Mouse (Mus musculus) brain, embryonic 18.5 days (tissue): ENCODE results near the gene Mxd3.

Experiments used
- DNase-seq: peaks from one replicate; pipeline ENCODE4 v3.0.0-alpha.2; 2012; ENCODE audit warnings: low read depth, low spot score

Gene Mxd3

DNA sequence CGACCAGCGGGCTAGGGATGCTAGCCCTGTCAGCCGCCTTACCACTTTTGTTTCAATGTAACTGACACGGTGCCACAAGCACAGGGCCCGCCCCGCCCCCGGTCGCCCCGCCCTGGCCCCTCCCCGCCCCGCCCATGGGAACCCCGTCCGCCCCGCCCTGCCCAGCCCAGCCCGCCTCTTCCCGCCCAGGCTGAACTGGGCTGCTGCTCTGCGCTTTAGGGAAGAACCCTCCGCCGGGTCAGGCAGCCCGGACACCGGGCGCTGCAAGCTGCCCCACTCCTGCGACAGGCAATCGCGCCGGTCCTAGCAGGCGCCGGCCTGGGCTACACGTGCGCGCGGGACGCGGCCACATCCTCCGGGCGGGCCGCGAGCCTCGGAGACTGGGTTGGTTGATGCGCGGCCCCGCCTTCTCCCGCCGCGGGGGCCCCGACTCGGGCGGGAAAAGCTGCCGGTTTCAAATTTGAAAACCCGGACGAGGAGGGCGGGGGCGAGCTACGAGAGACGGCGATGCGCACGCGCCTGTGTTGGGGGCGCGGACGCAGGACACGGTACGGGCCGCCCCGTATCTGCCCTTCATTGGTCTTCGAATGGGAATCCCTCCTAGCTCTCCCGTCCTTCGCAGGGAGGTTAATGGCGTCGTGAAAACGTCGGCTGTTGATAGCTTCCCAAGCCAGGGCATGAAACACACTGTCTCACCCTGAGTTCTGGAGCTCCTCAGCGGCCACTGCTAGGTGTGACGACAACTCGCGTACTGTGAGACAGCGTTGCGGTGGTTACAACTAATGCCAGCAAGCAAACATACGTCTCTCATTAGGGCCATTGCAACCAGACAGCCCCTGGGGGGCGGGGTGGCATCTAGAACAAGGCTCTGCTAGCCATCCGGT lies at the start of gene Mxd3:
Gene Mxd3 (minus strand): TSS at position 141 of the 884 bp plus-strand sequence.
- DNase-seq = no peak

DNA sequence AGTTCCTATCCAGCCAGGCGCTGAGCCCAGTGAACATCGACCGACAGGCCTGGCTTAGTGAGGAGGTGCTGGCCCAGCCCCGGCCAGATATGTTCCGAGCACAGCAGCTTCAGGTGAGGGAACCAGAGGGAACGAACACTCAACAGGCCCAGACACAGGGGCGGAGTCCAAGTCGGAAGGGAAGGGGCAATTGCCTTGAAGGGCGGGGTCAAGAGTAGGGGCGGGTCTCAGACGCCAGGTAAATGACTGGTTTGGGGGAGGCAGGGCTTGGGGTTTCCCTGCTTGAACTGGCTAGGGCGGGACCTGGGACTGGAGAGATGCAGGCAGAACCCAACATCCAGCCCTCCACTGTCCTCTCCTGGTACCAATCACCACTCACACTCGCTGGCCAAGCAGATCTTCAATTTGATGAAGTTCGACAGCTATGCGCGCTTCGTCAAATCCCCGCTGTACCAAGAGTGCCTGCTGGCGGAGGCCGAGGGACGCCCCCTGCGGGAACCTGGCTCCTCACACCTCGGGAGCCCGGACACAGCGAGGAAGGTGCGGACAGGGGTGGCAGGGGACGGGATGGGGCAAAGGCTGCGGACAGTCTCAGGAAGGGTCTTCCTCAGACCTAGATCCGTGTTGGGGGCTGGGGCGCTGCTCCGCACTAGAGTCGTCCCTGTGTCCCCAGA lies 49.4 kb upstream of the Mxd3 start:
- no peak for DNase-seq

DNA sequence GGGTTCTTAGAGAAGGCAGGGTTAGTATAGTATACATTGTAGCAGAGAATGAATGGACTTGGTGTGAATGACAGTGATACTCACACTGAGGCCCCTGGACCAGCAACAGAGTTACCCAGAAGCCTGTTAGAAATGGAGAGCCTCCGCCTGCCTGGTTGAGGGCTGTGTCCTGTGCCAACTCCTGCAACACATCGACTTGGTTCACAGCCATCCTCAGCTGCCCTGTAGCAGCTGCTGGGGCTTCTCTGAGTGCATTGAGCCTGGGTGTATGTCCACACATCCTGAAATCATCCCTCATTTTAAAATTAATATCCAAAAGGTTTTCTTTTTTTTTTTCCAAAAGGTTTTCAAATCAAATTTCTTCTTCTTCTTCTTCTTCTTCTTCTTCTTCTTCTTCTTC lies 46.3 kb upstream of the Mxd3 start:
- DNase-seq = no peak

DNA sequence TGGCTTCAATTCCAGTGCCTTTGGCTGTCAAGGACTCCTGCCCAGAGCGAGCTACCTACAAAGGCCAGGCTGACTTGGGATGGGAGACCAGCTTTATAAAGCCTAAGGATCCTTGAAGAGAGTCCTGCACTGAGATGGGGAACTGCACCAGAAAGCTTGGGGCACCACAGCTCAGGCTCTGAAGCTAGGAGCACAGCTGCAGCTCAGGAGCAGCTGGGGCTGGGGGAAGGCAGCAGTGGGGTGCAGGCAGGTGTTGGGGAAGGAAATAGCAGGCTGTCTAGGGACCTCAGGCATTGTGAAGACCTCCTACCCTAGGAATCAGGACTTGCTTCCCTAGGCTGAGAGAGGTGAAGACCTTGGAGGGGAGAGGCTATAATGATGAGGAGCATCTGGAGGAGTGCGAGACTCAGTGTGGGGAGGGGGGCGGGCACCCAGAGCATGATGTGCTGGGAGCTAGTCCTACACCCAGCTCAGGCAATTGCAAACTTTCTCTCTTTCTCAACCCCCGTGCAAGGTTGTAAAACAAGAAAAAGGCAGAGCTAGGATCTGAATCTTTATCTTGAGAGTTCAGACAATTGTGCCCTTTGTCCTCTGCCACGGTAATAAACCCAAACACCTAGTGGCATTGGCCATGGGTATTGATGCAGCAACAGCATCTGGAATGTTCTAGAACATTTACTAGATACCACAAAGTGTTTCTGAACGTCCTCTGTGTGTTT lies 44.7 kb upstream of the Mxd3 start:
- DNase-seq = no peak

DNA sequence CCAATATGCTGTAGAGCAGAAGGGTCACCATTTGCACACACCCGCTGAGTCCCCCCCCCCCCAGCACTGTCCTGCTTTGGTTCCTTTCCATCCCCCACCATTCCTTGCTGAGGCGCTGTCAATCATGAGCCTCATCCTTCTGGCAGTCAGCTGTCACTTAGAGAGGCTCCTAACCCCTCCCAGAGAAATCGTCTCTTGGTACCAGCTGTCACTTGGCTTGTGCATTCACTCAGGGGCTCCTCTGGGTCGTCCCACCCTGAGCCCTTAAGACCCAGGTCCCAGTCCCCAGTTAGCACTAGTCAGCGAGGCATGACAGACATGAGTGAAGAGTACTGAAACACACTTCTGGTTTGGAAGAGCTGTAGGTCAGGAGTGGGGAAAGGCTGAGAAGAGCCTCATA lies 42.1 kb upstream of the Mxd3 start:
- no peak for DNase-seq

DNA sequence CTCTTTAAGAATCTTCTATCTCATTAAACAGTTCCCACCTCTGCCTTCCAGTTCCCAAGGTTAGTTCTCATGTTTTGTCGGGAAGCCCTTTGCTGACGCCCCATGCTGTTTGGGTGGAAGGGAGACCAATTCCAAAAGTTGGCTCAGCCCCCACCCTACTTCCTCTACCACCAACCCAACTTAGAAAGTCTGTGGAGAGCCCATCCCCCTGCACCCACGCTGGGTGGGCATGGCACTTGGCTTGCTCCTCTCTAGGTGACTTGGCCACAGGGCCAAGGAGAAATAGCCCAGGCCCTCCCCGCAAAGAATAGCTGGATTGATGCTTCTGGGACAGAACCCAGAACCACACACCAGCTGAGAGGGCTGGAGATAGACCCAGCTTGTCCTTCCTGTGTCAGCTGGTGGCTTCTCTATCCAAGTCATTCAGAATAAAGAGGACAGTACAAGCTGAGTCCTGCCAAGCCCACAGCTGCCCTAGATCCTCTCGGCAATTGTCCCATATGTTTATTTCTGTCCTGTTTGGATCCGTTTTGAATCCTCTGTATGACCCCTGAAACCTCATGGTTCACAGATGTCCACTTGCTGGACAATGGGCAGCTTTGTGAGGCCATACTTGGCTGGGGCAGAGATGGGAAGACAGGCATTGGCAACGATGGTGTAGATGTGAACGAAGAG lies 41.5 kb upstream of the Mxd3 start:
- no peak for DNase-seq

DNA sequence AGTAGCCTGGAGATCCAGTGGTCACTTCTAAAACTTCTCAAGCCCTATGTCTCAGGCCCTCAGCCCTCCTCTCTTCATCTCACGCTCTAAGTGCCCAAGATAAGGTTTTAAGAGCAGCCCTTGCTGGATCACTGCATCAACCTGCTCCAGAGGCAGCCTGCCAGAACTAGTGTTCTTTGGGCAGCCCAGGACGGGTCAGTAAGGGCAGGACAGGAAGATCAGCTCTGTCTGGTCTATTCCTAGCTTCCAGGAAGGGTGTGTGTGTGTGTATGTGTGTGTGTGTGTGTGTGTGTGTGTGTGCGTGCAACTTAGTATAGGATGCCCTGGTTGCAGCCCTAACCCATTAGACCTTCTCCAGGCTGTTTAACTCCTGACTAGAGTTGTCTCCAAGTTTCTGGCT lies 40.6 kb upstream of the Mxd3 start:
- no peak for DNase-seq

DNA sequence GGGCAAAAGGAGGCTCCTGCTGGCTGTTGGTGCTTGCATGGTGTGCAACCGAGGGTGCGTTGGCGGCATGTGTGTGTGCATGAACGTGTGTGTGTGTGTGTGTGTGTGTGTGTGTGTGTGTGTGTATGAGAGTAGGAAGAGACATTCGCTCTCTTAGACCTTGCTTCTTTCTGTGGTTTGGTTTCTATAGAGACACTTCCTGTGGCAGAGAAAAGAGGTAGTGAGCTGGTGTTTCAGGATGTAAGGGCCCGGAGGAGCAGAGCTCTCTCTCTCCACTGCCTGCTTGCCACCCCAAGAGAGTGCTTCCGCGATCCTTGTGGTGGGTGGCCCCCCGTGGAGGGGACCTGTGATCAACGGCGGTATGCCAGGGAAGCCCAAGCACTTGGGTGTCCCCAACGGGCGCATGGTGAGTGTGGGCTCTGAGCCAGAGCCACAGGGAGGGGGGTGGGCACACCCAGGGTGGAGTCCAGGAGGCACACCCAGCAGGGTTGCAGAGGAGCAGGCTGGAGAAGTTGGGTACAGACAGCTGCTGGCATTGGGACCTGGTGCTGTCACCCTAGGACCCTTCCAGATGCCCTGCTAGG lies 40.0 kb upstream of the Mxd3 start, which contains the start of gene Rgs14:
Gene Rgs14 (plus strand): TSS at position 202 of the 584 bp plus-strand sequence.
- DNase-seq = no peak

DNA sequence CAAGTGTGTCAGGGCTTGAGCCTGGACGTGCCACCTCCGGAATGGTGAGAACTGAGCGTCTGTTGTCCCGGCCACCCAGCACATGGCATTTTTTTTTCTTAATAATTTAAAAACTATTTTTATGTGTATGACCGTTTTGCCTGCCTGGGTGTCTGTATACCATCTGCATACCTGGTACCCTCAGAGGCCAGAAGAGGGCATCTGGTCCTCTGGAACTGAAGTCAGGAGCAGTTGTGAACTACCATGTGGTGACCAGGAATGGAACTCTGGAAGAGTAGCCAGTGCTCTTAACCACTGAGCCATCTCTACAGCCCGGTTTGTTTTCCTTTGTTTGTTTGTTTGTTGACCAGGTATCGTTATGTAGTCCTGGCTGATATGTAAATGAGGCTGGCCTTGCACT lies 38.8 kb upstream of the Mxd3 start:
- no peak for DNase-seq

DNA sequence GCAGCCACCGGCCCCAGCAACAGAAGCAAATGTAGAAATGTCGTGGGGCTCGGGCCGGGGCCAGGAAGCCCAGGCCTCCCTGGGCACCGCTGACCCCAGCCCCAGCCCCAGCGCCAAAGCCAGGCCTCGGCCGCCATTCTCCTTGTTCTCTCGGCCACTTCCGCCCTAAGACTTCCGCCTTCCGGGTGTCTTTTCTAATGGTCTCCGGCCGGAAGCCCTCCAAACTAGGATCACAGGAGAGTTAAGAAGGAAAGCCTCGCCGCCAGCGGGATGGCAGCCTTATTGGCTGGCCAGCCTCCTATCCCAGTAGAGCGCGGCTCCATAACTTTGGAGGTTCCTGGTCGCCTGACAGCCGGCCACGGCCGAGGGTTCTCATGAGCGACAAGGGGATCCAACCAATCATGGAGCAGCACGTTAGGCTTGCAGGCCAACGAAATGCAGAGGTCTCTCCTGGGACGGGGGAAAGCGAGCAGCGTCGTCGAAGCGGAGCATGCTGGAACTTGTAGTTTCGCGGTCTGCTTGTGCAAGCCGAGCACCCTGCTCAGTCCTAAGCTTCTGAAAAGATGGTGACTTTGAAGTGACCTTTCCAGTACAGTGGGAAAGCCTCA lies 32.9 kb upstream of the Mxd3 start, which contains the start of gene Lman2:
Gene Lman2 (minus strand): TSS at position 331 of the 608 bp plus-strand sequence.
- DNase-seq = peak; percentile 97

DNA sequence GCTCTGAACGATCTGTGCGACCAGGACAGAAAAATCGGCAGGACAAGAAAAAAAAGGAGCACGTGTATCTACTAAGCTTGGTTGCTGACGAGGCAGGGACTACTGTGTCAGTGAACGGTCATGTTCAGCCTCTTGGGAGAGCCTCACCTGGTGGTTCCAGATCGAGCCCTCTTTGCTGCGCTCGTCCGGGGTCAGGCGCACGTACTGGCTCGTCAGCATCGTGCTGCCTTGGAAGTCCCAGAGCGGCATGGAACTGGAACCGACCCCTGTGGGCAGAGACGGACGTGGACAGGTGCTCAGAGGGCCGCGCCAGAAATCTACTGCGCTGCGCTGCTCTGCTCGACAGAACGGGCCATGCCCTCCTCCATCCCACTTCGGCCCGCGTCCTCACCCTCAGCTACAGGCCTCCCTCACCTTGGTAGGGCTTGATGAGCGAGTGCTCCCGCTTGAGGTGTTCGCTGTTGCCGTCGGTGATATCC lies 32.4 kb upstream of the Mxd3 start:
- DNase-seq = no peak

DNA sequence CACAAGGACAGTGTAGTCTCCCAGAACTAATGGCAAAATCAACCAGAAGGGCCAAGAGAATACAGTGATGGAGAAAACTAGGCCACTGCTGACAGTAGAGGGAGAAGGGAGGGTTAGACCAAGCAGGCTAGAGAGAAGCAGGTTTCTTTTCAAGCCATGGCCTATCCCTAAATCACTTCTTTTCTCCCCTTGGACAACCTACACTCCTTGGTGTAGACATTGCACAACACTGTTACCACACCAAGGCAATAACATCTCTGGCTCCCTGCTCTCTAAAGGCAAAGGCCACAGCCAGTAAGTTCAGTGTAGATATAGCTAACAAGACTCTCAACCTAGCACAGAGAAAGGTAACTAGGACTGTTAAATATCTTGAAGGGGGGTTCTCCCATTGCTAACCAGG lies 31.5 kb upstream of the Mxd3 start:
- no peak for DNase-seq

DNA sequence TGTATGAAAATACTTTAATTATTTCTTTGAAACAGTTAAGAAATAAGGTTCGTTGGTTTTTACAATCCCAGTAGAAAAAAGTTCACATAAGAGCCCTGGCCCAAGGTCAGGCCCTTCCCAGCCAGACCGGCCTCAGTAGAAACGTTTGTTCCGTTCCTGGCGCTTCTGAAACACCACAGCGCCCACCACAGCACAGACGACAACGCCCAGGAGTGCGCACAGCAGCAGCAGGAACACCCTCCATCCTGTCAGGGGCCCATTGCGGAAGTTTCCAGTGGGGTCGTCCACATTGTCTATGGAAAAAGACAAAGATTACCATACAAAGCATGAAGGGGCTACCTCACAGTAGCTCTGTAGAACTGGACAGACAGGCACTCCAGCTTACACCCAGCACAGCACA lies 17.1 kb upstream of the Mxd3 start:
- no peak for DNase-seq

DNA sequence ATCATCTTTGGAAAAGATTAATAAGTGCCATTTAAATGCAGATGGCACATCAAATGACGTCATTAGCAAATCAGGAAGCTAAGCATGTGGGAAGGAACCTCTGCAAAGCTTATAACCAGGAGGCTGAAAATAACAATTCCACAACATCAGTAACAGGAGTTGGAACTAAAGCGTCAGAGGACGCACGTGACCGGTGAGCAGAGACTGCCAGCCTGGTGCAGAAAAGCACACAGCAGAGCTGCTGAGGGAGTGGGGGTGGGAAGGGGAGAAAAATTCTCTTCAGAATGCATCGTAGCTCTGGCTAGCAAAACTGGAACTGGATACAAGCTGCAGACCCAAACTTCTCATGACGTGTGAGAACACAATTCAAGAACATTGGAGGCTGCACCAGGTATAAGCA lies 14.7 kb upstream of the Mxd3 start:
- no peak for DNase-seq

DNA sequence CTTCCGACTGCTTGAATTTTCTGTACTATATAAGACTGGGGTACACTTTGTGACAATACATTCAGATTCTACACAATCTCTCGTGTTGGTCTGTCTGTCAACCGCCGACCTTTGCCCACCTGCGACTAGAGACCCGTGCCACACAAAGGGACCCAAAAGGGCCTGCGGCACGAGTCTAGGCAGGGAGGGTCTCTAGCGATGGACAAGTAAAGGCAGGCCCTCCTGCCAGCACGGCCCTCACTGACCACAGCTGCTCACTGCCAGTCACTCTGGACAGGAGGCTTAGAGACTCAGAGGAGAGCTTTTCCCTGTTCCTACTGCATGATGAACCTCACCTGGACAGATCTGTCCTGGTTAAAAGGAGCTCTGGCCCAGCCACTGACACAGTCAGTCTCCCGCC lies 12.8 kb upstream of the Mxd3 start:
- DNase-seq = no peak

DNA sequence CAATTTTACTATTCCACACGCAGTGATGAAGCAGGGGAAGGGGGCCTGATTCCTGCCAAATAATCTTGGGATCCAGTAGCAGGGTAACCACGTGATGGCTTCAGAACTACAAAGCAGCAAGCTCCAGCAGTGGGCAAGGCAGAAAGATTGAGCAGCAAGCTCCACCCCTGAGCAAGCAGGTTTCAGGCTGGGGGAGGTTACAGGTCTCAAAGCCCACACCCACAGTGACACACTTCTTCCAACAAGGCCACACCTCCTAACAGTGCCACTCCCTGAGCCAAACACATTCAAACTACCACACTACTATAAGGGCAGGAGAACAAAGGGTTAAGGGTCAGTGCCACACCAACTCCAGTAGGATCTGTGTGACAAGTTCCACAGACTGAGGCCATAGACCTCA lies 9.6 kb upstream of the Mxd3 start:
- no peak for DNase-seq

DNA sequence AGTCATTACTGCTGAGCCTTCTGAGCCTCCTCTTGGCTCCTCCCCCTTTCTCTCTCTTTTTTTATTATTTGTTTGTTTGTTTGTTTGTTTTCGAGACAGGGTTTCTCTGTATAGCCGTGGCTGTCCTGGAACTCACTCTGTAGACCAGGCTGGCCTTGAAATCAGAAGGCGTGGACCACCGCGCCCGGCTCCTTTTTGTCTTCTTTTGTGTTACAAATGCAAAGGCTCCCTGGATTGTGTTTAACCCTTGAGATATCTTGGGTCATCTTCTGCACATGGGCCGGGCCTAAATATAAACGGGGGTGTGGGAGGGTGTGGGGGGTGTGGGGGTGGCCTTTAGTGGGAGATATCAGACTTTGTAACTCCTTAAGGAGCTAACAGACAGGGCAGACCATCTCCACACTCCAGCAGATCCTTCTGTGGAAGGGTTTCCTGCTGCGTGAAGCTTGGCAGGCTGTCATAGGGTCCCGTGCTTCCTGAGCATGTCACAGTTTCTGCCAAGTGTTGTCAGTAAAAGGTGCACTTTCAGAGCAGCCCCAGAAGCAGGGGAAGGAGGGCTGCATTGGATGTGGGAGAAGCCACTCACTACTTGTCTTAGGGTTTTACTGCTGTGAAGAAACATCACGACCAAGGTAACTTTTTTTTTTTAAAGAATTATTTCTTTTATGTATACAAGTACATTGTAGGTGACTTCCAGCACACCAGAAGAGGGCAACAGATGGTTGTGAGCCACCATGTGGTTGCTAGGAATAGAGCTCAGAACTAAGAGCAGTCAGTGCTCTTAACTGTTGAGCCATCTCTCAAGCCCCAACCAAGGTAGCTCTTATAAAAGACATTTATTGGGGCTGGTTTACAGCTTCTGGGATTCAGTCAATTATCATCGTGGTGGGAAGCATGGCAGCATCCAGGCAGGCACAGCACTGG lies 8.8 kb upstream of the Mxd3 start:
- no peak for DNase-seq

DNA sequence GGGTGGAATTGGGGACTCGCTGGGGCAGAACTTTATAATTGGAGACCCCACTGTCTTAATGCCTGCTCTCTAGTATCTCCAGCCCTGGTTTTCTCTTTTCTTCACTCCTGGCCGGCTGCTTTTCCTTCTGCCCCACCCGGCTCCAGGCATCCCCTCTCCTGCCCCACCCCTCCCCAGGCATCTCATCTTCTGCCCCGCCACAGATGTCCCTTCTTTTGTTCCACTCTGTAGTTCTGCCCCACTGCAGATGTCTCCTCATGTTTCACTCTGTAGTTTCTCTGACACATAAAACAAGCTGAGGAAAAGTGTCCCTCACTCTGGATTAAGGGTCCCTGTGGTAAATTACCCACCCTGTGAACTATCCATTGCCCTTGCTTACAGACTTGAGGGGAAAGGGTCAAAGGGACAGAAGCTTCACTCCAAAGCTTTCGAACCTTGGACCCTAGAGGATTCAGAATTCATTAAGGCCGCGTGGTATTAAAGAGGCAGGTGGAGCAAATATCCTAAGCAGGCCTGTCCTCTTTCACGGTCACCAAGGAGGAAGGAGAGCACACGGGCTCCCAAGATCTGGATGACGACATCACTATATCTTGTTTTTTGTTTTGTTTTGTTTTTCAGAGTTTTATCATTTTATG lies 7.8 kb upstream of the Mxd3 start:
- no peak for DNase-seq

DNA sequence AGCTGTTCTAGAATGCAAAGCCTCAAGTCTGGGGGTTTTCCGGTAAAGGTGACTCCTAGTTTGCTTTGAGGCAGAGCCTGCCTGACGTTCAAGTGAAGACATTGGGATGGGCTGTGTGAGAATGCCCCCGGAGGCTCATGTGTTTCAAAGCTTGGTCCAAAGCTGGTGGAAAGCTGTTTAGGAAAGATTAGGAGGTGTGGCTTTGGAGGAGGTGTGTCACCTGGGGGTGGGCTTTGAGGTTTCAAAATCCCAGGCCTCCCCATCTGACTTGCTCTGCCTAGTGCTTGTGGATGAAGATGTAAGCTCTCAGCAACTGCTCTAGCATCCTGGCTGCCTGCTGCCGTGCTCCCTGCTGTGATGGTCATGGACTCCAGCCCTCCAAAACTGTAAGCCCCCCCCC lies 6.1 kb upstream of the Mxd3 start:
- no peak for DNase-seq
